Mouse (Mus musculus): Measurements from ENCODE around the gene Gm3233.
"Not testable (repeated sequence)": the region's sequence is repeated elsewhere in the genome, so short reads cannot be mapped to it uniquely, and the experiment has no call there.

DNA sequence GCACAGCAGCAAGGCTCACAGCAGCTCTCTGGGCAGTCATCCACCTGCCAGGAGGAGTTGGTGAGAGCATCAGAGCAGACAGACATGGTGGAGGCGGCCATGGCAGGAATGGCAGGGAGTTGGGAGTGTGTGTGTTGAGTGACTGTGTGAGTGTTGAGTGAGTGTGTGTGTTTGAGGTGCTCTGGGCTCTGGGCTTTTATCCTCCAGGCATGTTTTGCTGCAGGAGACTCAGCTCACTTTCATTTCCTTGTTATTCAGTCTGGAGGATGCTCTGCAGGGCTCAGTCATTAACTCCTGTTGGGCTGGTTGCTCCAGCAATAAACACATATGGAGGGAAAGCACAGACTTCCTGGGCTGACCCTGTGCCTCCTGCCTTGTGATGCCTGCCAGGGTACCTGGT, 17.4 kb upstream of the Gm3233 start, which contains the start of gene Gm7138:
- not testable (repeated sequence) for TF ChIP-seq TCF3 (IDR thresholded peaks at IDR 0.05; ENCODE audit: insufficient read length, low read depth); MYOG (IDR thresholded peaks at IDR 0.05; ENCODE audit: control insufficient read depth in 1 of 3, insufficient read depth in 1 of 3, insufficient read length in 2 of 3, low read depth in 2 of 3); POLR2A (IDR thresholded peaks at IDR 0.05; ENCODE audit: insufficient read length, low read depth); MAX (IDR thresholded peaks at IDR 0.05; ENCODE audit: low read depth); POLR2AphosphoS2 (IDR thresholded peaks at IDR 0.05; ENCODE audit: insufficient read length, low read depth); CEBPB (IDR thresholded peaks at IDR 0.05; ENCODE audit: insufficient read depth, poor library complexity, severe bottlenecking); TCF12 (IDR thresholded peaks at IDR 0.05; ENCODE audit: insufficient read depth, poor library complexity, severe bottlenecking); E2F4 (IDR thresholded peaks at IDR 0.05; ENCODE audit: insufficient read depth)

Data from myocyte (in vitro differentiated cells).